Mouse (Mus musculus): Measurements from ENCODE around the gene Slc16a14. TPM values are rescaled to one million over a fixed set of nuclear protein-coding genes. Genes with fewer than 3 reads are reported as not detected.

The Slc16a14 gene
- polyA plus RNA-seq, 1 experiment from 2014 or later = 0.27 TPM

- Histone ChIP-seq H3K9me3 (ENCODE audit: control insufficient read depth, low read length) (no peaks in the 10 kb centered on the region), H3K4me2 (ENCODE audit: low read depth, low read length) (no peak overlapping the region), H3K4me3 (ENCODE audit: low read length) (no peak overlapping the region), H3K9ac (ENCODE audit: low read depth, low read length) (no peak overlapping the region), H3K4me1 (ENCODE audit: control insufficient read depth, insufficient read depth, low read length) (no peaks in the 10 kb centered on the region), H3K27ac (ENCODE audit: low read length) (no peak overlapping the region), H3K27me3 (replicated peaks; ENCODE audit: control insufficient read depth, insufficient read depth, low read length) (no peaks in the 10 kb centered on the region), H3K36me3 (ENCODE audit: control insufficient read depth, insufficient read depth, low read length) (no peaks in the 10 kb centered on the region)
- no peak for ATAC-seq
- 78% methylated on average over 2 of the region's 2 CpGs for whole genome bisulfite sequencing
Observed at GRCm38 (mm10) chr1:84923432-84923831, 11.5 kb downstream of the Slc16a14 start.

- WGBS = 88% methylated on average over 3 of the region's 3 CpGs
Observed at GRCm38 (mm10) chr1:84918865-84919264, 16.1 kb downstream of the Slc16a14 start.

GRCm38 (mm10) chr1:84915010-84915409 lies 19.9 kb downstream of the Slc16a14 start:
- no peak overlapping the region for H3K4me2 ChIP-seq (ENCODE audit: low read depth, low read length)
- no peaks in the 10 kb centered on the region for H3K9me3 ChIP-seq (ENCODE audit: control insufficient read depth, low read length)
- H3K27me3 ChIP-seq (replicated peaks; ENCODE audit: control insufficient read depth, insufficient read depth, low read length) = no peaks in the 10 kb centered on the region
- no peak overlapping the region for H3K4me3 ChIP-seq (ENCODE audit: low read length)
- H3K27ac ChIP-seq (ENCODE audit: low read length) = no peak overlapping the region
- ATAC-seq = no peak
- H3K36me3 ChIP-seq (ENCODE audit: control insufficient read depth, insufficient read depth, low read length) = no peaks in the 10 kb centered on the region
- WGBS = 80% methylated on average over 4 of the region's 4 CpGs
- no peak overlapping the region for H3K9ac ChIP-seq (ENCODE audit: low read depth, low read length)
- H3K4me1 ChIP-seq (ENCODE audit: control insufficient read depth, insufficient read depth, low read length) = no peaks in the 10 kb centered on the region

More at GRCm38 (mm10) chr1:84918865-84919264, 16.1 kb downstream of the Slc16a14 start:
- no peaks in the 10 kb centered on the region for H3K27me3 ChIP-seq (replicated peaks; ENCODE audit: control insufficient read depth, insufficient read depth, low read length)
- H3K4me3 ChIP-seq (ENCODE audit: low read length) = no peak overlapping the region
- no peaks in the 10 kb centered on the region for H3K9me3 ChIP-seq (ENCODE audit: control insufficient read depth, low read length)
- no peaks in the 10 kb centered on the region for H3K4me1 ChIP-seq (ENCODE audit: control insufficient read depth, insufficient read depth, low read length)
- no peak overlapping the region for H3K9ac ChIP-seq (ENCODE audit: low read depth, low read length)
- no peaks in the 10 kb centered on the region for H3K36me3 ChIP-seq (ENCODE audit: control insufficient read depth, insufficient read depth, low read length)
- ATAC-seq = no peak
- no peak overlapping the region for H3K4me2 ChIP-seq (ENCODE audit: low read depth, low read length)
- H3K27ac ChIP-seq (ENCODE audit: low read length) = no peak overlapping the region

GRCm38 (mm10) chr1:84912571-84912970 lies 22.4 kb downstream of the Slc16a14 start:
- no peak overlapping the region for H3K9ac ChIP-seq (ENCODE audit: low read depth, low read length)
- H3K9me3 ChIP-seq (ENCODE audit: control insufficient read depth, low read length) = no peaks in the 10 kb centered on the region
- H3K27ac ChIP-seq (ENCODE audit: low read length) = no peak overlapping the region
- H3K4me3 ChIP-seq (ENCODE audit: low read length) = no peak overlapping the region
- H3K4me2 ChIP-seq (ENCODE audit: low read depth, low read length) = no peak overlapping the region
- H3K36me3 ChIP-seq (ENCODE audit: control insufficient read depth, insufficient read depth, low read length) = no peaks in the 10 kb centered on the region
- ATAC-seq = no peak
- no peaks in the 10 kb centered on the region for H3K27me3 ChIP-seq (replicated peaks; ENCODE audit: control insufficient read depth, insufficient read depth, low read length)
- no peaks in the 10 kb centered on the region for H3K4me1 ChIP-seq (ENCODE audit: control insufficient read depth, insufficient read depth, low read length)
- WGBS = 92% methylated on average over 11 of the region's 11 CpGs

- Histone ChIP-seq H3K9ac (ENCODE audit: low read depth, low read length) (no peak overlapping the region), H3K4me3 (ENCODE audit: low read length) (no peak overlapping the region), H3K4me1 (ENCODE audit: control insufficient read depth, insufficient read depth, low read length) (no peaks in the 10 kb centered on the region), H3K36me3 (ENCODE audit: control insufficient read depth, insufficient read depth, low read length) (no peaks in the 10 kb centered on the region), H3K27ac (ENCODE audit: low read length) (no peak overlapping the region), H3K27me3 (replicated peaks; ENCODE audit: control insufficient read depth, insufficient read depth, low read length) (no peaks in the 10 kb centered on the region), H3K9me3 (ENCODE audit: control insufficient read depth, low read length) (no peaks in the 10 kb centered on the region), H3K4me2 (ENCODE audit: low read depth, low read length) (no peak overlapping the region)
- ATAC-seq = no peak
- WGBS = 78% methylated on average over 8 of the region's 8 CpGs
Observed at GRCm38 (mm10) chr1:84910177-84910804, 24.6 kb downstream of the Slc16a14 start.

GRCm38 (mm10) chr1:84904467-84904866 lies 30.5 kb downstream of the Slc16a14 start:
- 76% methylated on average over 2 of the region's 2 CpGs for WGBS
- Histone ChIP-seq H3K27ac (ENCODE audit: low read length) (no peak overlapping the region), H3K36me3 (ENCODE audit: control insufficient read depth, insufficient read depth, low read length) (no peaks in the 10 kb centered on the region), H3K4me1 (ENCODE audit: control insufficient read depth, insufficient read depth, low read length) (no peaks in the 10 kb centered on the region), H3K9ac (ENCODE audit: low read depth, low read length) (no peak overlapping the region), H3K9me3 (ENCODE audit: control insufficient read depth, low read length) (no peaks in the 10 kb centered on the region), H3K27me3 (replicated peaks; ENCODE audit: control insufficient read depth, insufficient read depth, low read length) (no peaks in the 10 kb centered on the region), H3K4me3 (ENCODE audit: low read length) (no peak overlapping the region), H3K4me2 (ENCODE audit: low read depth, low read length) (no peak overlapping the region)
- ATAC-seq = no peak

- 90% methylated on average over 6 of the region's 6 CpGs for whole genome bisulfite sequencing
- no peaks in the 10 kb centered on the region for H3K27me3 ChIP-seq (replicated peaks; ENCODE audit: control insufficient read depth, insufficient read depth, low read length)
- no peak overlapping the region for H3K4me3 ChIP-seq (ENCODE audit: low read length)
- H3K9me3 ChIP-seq (ENCODE audit: control insufficient read depth, low read length) = no peaks in the 10 kb centered on the region
- no peak for ATAC-seq
- no peak overlapping the region for H3K9ac ChIP-seq (ENCODE audit: low read depth, low read length)
- H3K4me2 ChIP-seq (ENCODE audit: low read depth, low read length) = no peak overlapping the region
- H3K4me1 ChIP-seq (ENCODE audit: control insufficient read depth, insufficient read depth, low read length) = no peaks in the 10 kb centered on the region
- H3K36me3 ChIP-seq (ENCODE audit: control insufficient read depth, insufficient read depth, low read length) = no peaks in the 10 kb centered on the region
- no peak overlapping the region for H3K27ac ChIP-seq (ENCODE audit: low read length)
Observed at GRCm38 (mm10) chr1:84899156-84899555, 35.8 kb downstream of the Slc16a14 start.

GRCm38 (mm10) chr1:84897364-84897763 lies 37.6 kb downstream of the Slc16a14 start:
- no peaks in the 10 kb centered on the region for H3K9me3 ChIP-seq (ENCODE audit: control insufficient read depth, low read length)
- no peak overlapping the region for H3K4me3 ChIP-seq (ENCODE audit: low read length)
- ATAC-seq = no peak
- no peak overlapping the region for H3K4me2 ChIP-seq (ENCODE audit: low read depth, low read length)
- H3K9ac ChIP-seq (ENCODE audit: low read depth, low read length) = no peak overlapping the region
- no peaks in the 10 kb centered on the region for H3K4me1 ChIP-seq (ENCODE audit: control insufficient read depth, insufficient read depth, low read length)
- H3K27ac ChIP-seq (ENCODE audit: low read length) = no peak overlapping the region
- WGBS = 86% methylated on average over 6 of the region's 6 CpGs
- no peaks in the 10 kb centered on the region for H3K36me3 ChIP-seq (ENCODE audit: control insufficient read depth, insufficient read depth, low read length)
- no peaks in the 10 kb centered on the region for H3K27me3 ChIP-seq (replicated peaks; ENCODE audit: control insufficient read depth, insufficient read depth, low read length)

- no peak for ATAC-seq
- WGBS = 80% methylated on average over 9 of the region's 9 CpGs
- H3K9ac ChIP-seq (ENCODE audit: low read depth, low read length) = no peak overlapping the region
Observed at GRCm38 (mm10) chr1:84891746-84892145, 43.2 kb downstream of the Slc16a14 start.

GRCm38 (mm10) chr1:84890503-84890902 lies 44.4 kb downstream of the Slc16a14 start:
- WGBS = 80% methylated on average over 7 of the region's 7 CpGs
- H3K27me3 ChIP-seq (replicated peaks; ENCODE audit: control insufficient read depth, insufficient read depth, low read length) = no peaks in the 10 kb centered on the region
- no peaks in the 10 kb centered on the region for H3K4me1 ChIP-seq (ENCODE audit: control insufficient read depth, insufficient read depth, low read length)

More at GRCm38 (mm10) chr1:84891746-84892145, 43.2 kb downstream of the Slc16a14 start:
- no peaks in the 10 kb centered on the region for H3K9me3 ChIP-seq (ENCODE audit: control insufficient read depth, low read length)
- H3K36me3 ChIP-seq (ENCODE audit: control insufficient read depth, insufficient read depth, low read length) = no peaks in the 10 kb centered on the region
- H3K27me3 ChIP-seq (replicated peaks; ENCODE audit: control insufficient read depth, insufficient read depth, low read length) = no peaks in the 10 kb centered on the region
- H3K4me2 ChIP-seq (ENCODE audit: low read depth, low read length) = no peak overlapping the region
- no peak overlapping the region for H3K27ac ChIP-seq (ENCODE audit: low read length)
- H3K4me1 ChIP-seq (ENCODE audit: control insufficient read depth, insufficient read depth, low read length) = no peaks in the 10 kb centered on the region
- no peak overlapping the region for H3K4me3 ChIP-seq (ENCODE audit: low read length)

More at GRCm38 (mm10) chr1:84890503-84890902, 44.4 kb downstream of the Slc16a14 start:
- Histone ChIP-seq H3K9me3 (ENCODE audit: control insufficient read depth, low read length) (no peaks in the 10 kb centered on the region), H3K27ac (ENCODE audit: low read length) (no peak overlapping the region), H3K4me2 (ENCODE audit: low read depth, low read length) (no peak overlapping the region), H3K36me3 (ENCODE audit: control insufficient read depth, insufficient read depth, low read length) (no peaks in the 10 kb centered on the region), H3K4me3 (ENCODE audit: low read length) (no peak overlapping the region), H3K9ac (ENCODE audit: low read depth, low read length) (no peak overlapping the region)
- no peak for ATAC-seq
